16 mouse cellular contexts compared by ENCODE assay signal in the genomic region with DNA sequence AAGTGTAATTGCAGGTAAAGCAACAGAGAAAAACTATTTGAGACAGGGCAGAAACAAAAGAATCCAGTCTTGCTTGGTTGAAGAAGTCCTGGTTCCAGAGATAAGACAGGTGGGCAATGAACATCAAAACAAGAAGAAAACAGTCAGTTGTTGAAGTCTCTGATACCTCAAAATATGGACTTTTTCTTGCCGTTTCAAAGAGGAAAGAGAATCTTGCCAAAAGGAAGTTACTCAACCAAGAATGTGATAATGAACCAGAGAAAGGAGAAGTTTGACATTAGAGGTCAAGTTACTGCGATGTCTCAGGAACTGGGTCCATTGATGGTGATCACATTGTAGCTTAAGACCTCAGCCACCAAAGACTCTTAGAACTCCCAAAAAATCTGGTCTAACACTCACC.
"Had no signal": no experiment of that assay in that cellular context is flagged by ENCODE, and none has a peak within 500 bp of the region (broad histone marks: within the 10 kb centered on the region; RNA-seq: fewer than 3 reads in every experiment).

No protein-coding gene starts in this region.

- H3K4me1 ChIP-seq: liver, embryonic 12.5 days; liver, embryonic 15.5 days; lung, embryonic 15.5 days; stomach, embryonic 15.5 days had no signal

- H3K27me3 ChIP-seq: liver, embryonic 12.5 days; liver, embryonic 15.5 days; lung, embryonic 15.5 days; stomach, embryonic 15.5 days had no signal

- H3K27ac ChIP-seq: left cerebral cortex, adult 2 months; liver, embryonic 12.5 days; liver, embryonic 15.5 days; lung, embryonic 15.5 days; stomach, embryonic 15.5 days had no signal

- ATAC-seq: intestine, embryonic 16.5 days; liver, embryonic 12.5 days had no signal

- H3K9me3 ChIP-seq: liver, embryonic 12.5 days; liver, embryonic 15.5 days; lung, embryonic 15.5 days; stomach, embryonic 15.5 days had no signal

- DNase-seq: kidney, adult 18-20 months; kidney, adult 9 months; kidney, postnatal 14 days; kidney, postnatal 4 days; layer of hippocampus, postnatal 36 days; lung, adult 18-20 months; lung, postnatal 10 days; lung, postnatal 36 days; midbrain, embryonic 14.5 days; thymus, postnatal 25 days had no signal

- H3K36me3 ChIP-seq: liver, embryonic 12.5 days; liver, embryonic 15.5 days; lung, embryonic 15.5 days; stomach, embryonic 15.5 days had no signal

- H3K4me3 ChIP-seq: left cerebral cortex, adult 2 months; liver, embryonic 12.5 days; liver, embryonic 15.5 days; lung, embryonic 15.5 days; stomach, embryonic 15.5 days had no signal

- H3K9ac ChIP-seq: liver, embryonic 12.5 days; liver, embryonic 15.5 days; lung, embryonic 15.5 days; stomach, embryonic 15.5 days had no signal

- H3K4me2 ChIP-seq: liver, embryonic 12.5 days; liver, embryonic 15.5 days; lung, embryonic 15.5 days; stomach, embryonic 15.5 days had no signal
